Mouse (Mus musculus): Measurements from ENCODE around the gene Nrros.

Gene Nrros

GRCm38 (mm10) chr16:32165281-32165821, at the start of gene Nrros:
Nrros (minus strand) TSS chr16:32165594.
- DNase-seq (ENCODE audit: low spot score in 2 of 2), result peak; percentile 69 to 72

GRCm38 (mm10) chr16:32214804-32215576, 49.6 kb upstream of the Nrros start:
- DNase-seq (ENCODE audit: low spot score in 2 of 2), result peak; percentile 54 to 66

- peak in 1 of 2 experiments; percentile 43 for DNase-seq (ENCODE audit: low spot score in 2 of 2)
Observed at GRCm38 (mm10) chr16:32214156-32214555, 48.8 kb upstream of the Nrros start.

- no peak for DNase-seq (ENCODE audit: low spot score in 2 of 2)
Observed at GRCm38 (mm10) chr16:32204902-32205301, 39.5 kb upstream of the Nrros start.

- peak; percentile 49 to 65 for DNase-seq (ENCODE audit: low spot score in 2 of 2)
Observed at GRCm38 (mm10) chr16:32202681-32203080, 37.3 kb upstream of the Nrros start.

GRCm38 (mm10) chr16:32201004-32201325, 35.6 kb upstream of the Nrros start:
- DNase-seq (ENCODE audit: low spot score in 2 of 2), result no peak

GRCm38 (mm10) chr16:32200256-32201003, 35.0 kb upstream of the Nrros start:
- no peak for DNase-seq (ENCODE audit: low spot score in 2 of 2)

GRCm38 (mm10) chr16:32190011-32190441, 24.6 kb upstream of the Nrros start:
- DNase-seq (ENCODE audit: low spot score in 2 of 2), result peak; percentile 35 to 46

- DNase-seq (ENCODE audit: low spot score in 2 of 2), result peak; percentile 61 to 68
Observed at GRCm38 (mm10) chr16:32189109-32189508, 23.7 kb upstream of the Nrros start.

- no peak for DNase-seq (ENCODE audit: low spot score in 2 of 2)
Observed at GRCm38 (mm10) chr16:32186056-32186455, 20.7 kb upstream of the Nrros start.

GRCm38 (mm10) chr16:32179333-32179901, 14.0 kb upstream of the Nrros start, which contains the start of gene Bex6:
Bex6 (plus strand) TSS chr16:32179823.
- no peak for DNase-seq (ENCODE audit: low spot score in 2 of 2)

- DNase-seq (ENCODE audit: low spot score in 2 of 2), result peak in 1 of 2 experiments; percentile 55
Observed at GRCm38 (mm10) chr16:32176896-32177686, 11.7 kb upstream of the Nrros start.

GRCm38 (mm10) chr16:32175029-32175428, 9.6 kb upstream of the Nrros start:
- DNase-seq (ENCODE audit: low spot score in 2 of 2), result no peak

GRCm38 (mm10) chr16:32174340-32175005, 9.1 kb upstream of the Nrros start:
- DNase-seq (ENCODE audit: low spot score in 2 of 2), result no peak

GRCm38 (mm10) chr16:32173401-32173800, 8.0 kb upstream of the Nrros start:
- no peak for DNase-seq (ENCODE audit: low spot score in 2 of 2)

- DNase-seq (ENCODE audit: low spot score in 2 of 2), result no peak
Observed at GRCm38 (mm10) chr16:32171031-32171731, 5.8 kb upstream of the Nrros start.

GRCm38 (mm10) chr16:32167819-32168545, 2.6 kb upstream of the Nrros start:
- peak; percentile 39 to 56 for DNase-seq (ENCODE audit: low spot score in 2 of 2)

GRCm38 (mm10) chr16:32164396-32165027, 882 bp downstream of the Nrros start:
- DNase-seq (ENCODE audit: low spot score in 2 of 2), result no peak

GRCm38 (mm10) chr16:32163891-32164290, 1.5 kb downstream of the Nrros start:
- no peak for DNase-seq (ENCODE audit: low spot score in 2 of 2)
